Mouse (Mus musculus) embryonic fibroblast, embryonic 13.5 days (primary cell): ENCODE results near the gene 2610318N02Rik.

Experiments used
- CTCF ChIP-seq: IDR thresholded peaks from 2 replicates; pipeline ENCODE4 v1.5.1; 2011; ENCODE audit warnings: mild to moderate bottlenecking, control low read depth, low read length, moderate library complexity, borderline replicate concordance; ENCODE audit not compliant: insufficient read depth
- POLR2A ChIP-seq: IDR thresholded peaks from 2 replicates; pipeline ENCODE4 v1.6.1; 2011; ENCODE audit warnings: low read depth, mild to moderate bottlenecking, control low read depth, low read length, moderate library complexity

DNA sequence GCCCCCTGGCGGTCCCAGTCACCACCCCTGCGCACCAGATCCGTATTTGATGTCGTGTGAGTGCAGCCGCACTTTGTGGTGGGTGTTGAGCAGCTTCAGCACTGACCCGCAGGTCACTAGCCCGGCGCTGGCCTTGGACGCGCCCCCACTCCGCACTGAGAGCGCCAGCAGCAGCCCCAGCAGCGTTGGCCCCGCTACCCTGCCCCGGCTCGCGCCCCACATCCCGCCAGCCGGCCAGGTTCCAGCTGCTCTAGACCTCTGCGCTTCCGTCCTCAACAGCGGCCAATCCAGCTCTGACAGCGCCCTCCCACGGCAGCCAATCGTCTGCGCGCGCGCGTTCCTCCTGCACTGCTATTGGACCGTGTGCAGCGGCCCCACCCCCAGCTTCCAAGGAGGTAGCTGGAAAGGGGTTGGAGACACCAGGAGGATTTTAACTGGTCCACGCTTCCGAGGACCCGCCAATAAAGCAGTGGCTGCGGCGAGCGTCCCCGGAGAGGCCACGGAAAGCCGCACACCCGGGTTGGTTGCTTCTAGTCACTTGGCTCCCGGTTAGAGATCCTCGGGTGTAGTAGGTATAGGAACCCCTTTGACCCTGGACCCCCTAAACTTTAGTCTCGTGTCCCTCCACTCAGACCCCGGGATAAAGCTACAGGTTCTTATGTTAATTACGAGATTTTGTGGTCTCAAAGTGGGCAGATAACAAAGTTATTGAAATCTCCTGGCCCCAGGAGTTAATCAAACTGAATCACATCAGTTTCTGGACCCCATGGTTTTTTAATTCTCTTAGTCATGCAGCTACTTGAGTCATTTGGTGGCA lies 7.3 kb upstream of the 2610318N02Rik start, which contains the start of gene Sdf2l1:
- TF ChIP-seq CTCF, result no peak
- TF ChIP-seq POLR2A, result peak; percentile 70
